9 mouse cellular contexts compared by ENCODE assay signal in genomic region chr1:191896806-191897552, GRCm38 (mm10). TPM values are rescaled to one million over a fixed set of nuclear protein-coding genes. Genes with fewer than 3 reads are reported as not detected.
DNase-seq lines count a peak whose midpoint lies in the region; ATAC-seq and TF ChIP-seq lines count a peak whose summit lies in the region.
"Had no signal": no experiment of that assay in that cellular context is flagged by ENCODE, and none has a peak within 500 bp of the region (broad histone marks: within the 10 kb centered on the region; RNA-seq: fewer than 3 reads in every experiment).

No protein-coding gene starts in this region.

- no peak for DNase-seq in layer of hippocampus, adult 2 months (ENCODE audit: low spot score in 2 of 2)
- DNase-seq in layer of hippocampus, adult 18-20 months (ENCODE audit: low spot score in 2 of 2): no peak
- DNase-seq in embryo, embryonic 10.5 days (ENCODE audit: low spot score): peak; percentile 18
- DNase-seq in lung, postnatal 25 days (ENCODE audit: low spot score): peak; percentile 83
- DNase-seq in c-Kit-positive CD71-positive TER-119-positive erythroid progenitor cells, embryonic 14.5 days (ENCODE audit: low spot score): no peak
- no peak for DNase-seq in right cerebral cortex, postnatal 10 days (ENCODE audit: low spot score in 2 of 2)
- DNase-seq in spleen, adult 12 weeks (ENCODE audit: low spot score): no peak

- peaks cover 22% of the 10 kb centered on the region for H3K4me1 ChIP-seq in intestine, embryonic 16.5 days (ENCODE audit: control insufficient read depth, insufficient read depth, low read length)
- H3K4me1 ChIP-seq: embryonic facial prominence, embryonic 12.5 days had no signal

- ATAC-seq in intestine, embryonic 16.5 days: 0 out of 2 replicates have a peak, but pooled peaks have one; percentile 16

- no peak overlapping the region for H3K4me3 ChIP-seq in layer of hippocampus, adult 2 months
- no peak overlapping the region for H3K4me3 ChIP-seq in intestine, embryonic 16.5 days (ENCODE audit: low read length)
- H3K4me3 ChIP-seq: embryonic facial prominence, embryonic 12.5 days had no signal

- peak overlapping the region; percentile 43; the same call in 1 of the 2 replicates for H3K27ac ChIP-seq in layer of hippocampus, adult 2 months
- no peak overlapping the region for H3K27ac ChIP-seq in intestine, embryonic 16.5 days (ENCODE audit: low read length)
- H3K27ac ChIP-seq: embryonic facial prominence, embryonic 12.5 days had no signal

- no peaks in the 10 kb centered on the region for H3K9me3 ChIP-seq in intestine, embryonic 16.5 days (ENCODE audit: control insufficient read depth, low read length)
- H3K9me3 ChIP-seq: embryonic facial prominence, embryonic 12.5 days had no signal

- no peak overlapping the region for H3K9ac ChIP-seq in intestine, embryonic 16.5 days (ENCODE audit: low read depth, low read length)
- H3K9ac ChIP-seq: embryonic facial prominence, embryonic 12.5 days had no signal

- H3K27me3 ChIP-seq in intestine, embryonic 16.5 days (replicated peaks; ENCODE audit: control insufficient read depth, insufficient read depth, low read length): no peaks in the 10 kb centered on the region
- H3K27me3 ChIP-seq: embryonic facial prominence, embryonic 12.5 days had no signal

- TF ChIP-seq CTCF in layer of hippocampus, adult 2 months (conservative IDR thresholded peaks at IDR 0.05): no peak

- no peak overlapping the region for H3K4me2 ChIP-seq in intestine, embryonic 16.5 days (ENCODE audit: low read depth, low read length)
- H3K4me2 ChIP-seq: embryonic facial prominence, embryonic 12.5 days had no signal

- no peaks in the 10 kb centered on the region for H3K36me3 ChIP-seq in intestine, embryonic 16.5 days (ENCODE audit: control insufficient read depth, insufficient read depth, low read length)
- H3K36me3 ChIP-seq: embryonic facial prominence, embryonic 12.5 days had no signal

- 44% methylated on average over 12 of the region's 12 CpGs for WGBS in intestine, embryonic 16.5 days

RNA-seq across cellular contexts. Expression of gene Slc30a1, which starts 9.6 kb away (rescaled TPM):
- 10 to 100 TPM; 35.5 to 37.1 TPM for total RNA-seq in layer of hippocampus, adult 2 months (2021)
- 10 to 100 TPM; 27.1 to 30.5 TPM for total RNA-seq in layer of hippocampus, adult 18-20 months (2021)
- 1.8 TPM in 2 replicates for polyA plus RNA-seq in intestine, embryonic 16.5 days (2015; fragmentation: Nextera tagmentation; extraction: Ambion mirVana)

Comparison
In these comparisons a context has a peak if more than half of its experiments do, and no peak if none do; other contexts are left out.
1. DNase-seq: peak in embryo, embryonic 10.5 days (single experiment) and lung, postnatal 25 days (single experiment); none in layer of hippocampus, adult 2 months (0 of 2), layer of hippocampus, adult 18-20 months (0 of 2), c-Kit-positive CD71-positive TER-119-positive erythroid progenitor cells, embryonic 14.5 days (single experiment), right cerebral cortex, postnatal 10 days (0 of 2) and spleen, adult 12 weeks (single experiment).